Mouse (Mus musculus) lung, postnatal 4 days (tissue): ENCODE data around the gene Bco1.

ENCODE experiments used
- DNase-seq, 2 experiments: peaks; one replicate each; pipeline ENCODE4 v3.0.0; 2021

Gene Bco1

GRCm38 (mm10) chr8:117156866-117157768 is 61.5 kb downstream of the Bco1 start:
- DNase-seq: no peak

- peak; percentile 98 to 99 for DNase-seq
These were observed 62.1 kb downstream of the Bco1 start for GRCm38 (mm10) chr8:117157769-117158091.

- DNase-seq: peak; percentile 58 to 64
These were observed 62.6 kb downstream of the Bco1 start, which contains the start of gene Gan for GRCm38 (mm10) chr8:117158135-117158761. Gene Gan, plus strand, starts transcription at chr8:117158135.

- no peak for DNase-seq
These were observed 63.4 kb downstream of the Bco1 start for GRCm38 (mm10) chr8:117159031-117159430.

- no peak for DNase-seq
These were observed 69.3 kb downstream of the Bco1 start for GRCm38 (mm10) chr8:117164912-117165311.

- DNase-seq: no peak
These were observed 69.9 kb downstream of the Bco1 start for GRCm38 (mm10) chr8:117165542-117165941.

- DNase-seq: no peak
These were observed 70.9 kb downstream of the Bco1 start for GRCm38 (mm10) chr8:117166515-117166914.

GRCm38 (mm10) chr8:117167243-117167883 is 71.7 kb downstream of the Bco1 start:
- peak; percentile 40 to 74 for DNase-seq

GRCm38 (mm10) chr8:117168378-117168777 is 72.7 kb downstream of the Bco1 start:
- no peak for DNase-seq

GRCm38 (mm10) chr8:117171826-117172225 is 76.2 kb downstream of the Bco1 start:
- no peak for DNase-seq

GRCm38 (mm10) chr8:117172904-117173303 is 77.2 kb downstream of the Bco1 start:
- DNase-seq: peak; percentile 68 to 72

- no peak for DNase-seq
These were observed 78.0 kb downstream of the Bco1 start for GRCm38 (mm10) chr8:117173690-117174089.

GRCm38 (mm10) chr8:117174536-117174935 is 78.9 kb downstream of the Bco1 start:
- DNase-seq: no peak

GRCm38 (mm10) chr8:117176308-117176707 is 80.7 kb downstream of the Bco1 start:
- DNase-seq: peak; percentile 40 to 76

GRCm38 (mm10) chr8:117177236-117177635 is 81.6 kb downstream of the Bco1 start:
- no peak for DNase-seq

GRCm38 (mm10) chr8:117178039-117178438 is 82.4 kb downstream of the Bco1 start:
- no peak for DNase-seq

GRCm38 (mm10) chr8:117178676-117179075 is 83.0 kb downstream of the Bco1 start:
- no peak for DNase-seq

GRCm38 (mm10) chr8:117182746-117183145 is 87.1 kb downstream of the Bco1 start:
- no peak for DNase-seq
